Mouse (Mus musculus) midbrain, postnatal 0 days (tissue): Measurements from ENCODE around the gene Mnt. TPM values are rescaled to one million over a fixed set of nuclear protein-coding genes. Genes with fewer than 3 reads are reported as not detected.

Experiments
- ATAC-seq: fragments of 200-750 bp; cut with Nextera tagmentation; 2 replicates; pipeline ENCODE4 v1.8.0; 2017; ENCODE audit warnings: moderate number of reproducible peaks, mild to moderate bottlenecking, moderate TSS enrichment, moderate library complexity; ENCODE audit not compliant: low FRiP score
- DNase-seq: peaks from one replicate; pipeline ENCODE4 v3.0.0-alpha.2; 2015; ENCODE audit warnings: low spot score
- H3K27ac ChIP-seq: fragments of 300-500 bp; sonication (generic); 2 replicates; pipeline ENCODE4 v1.5.1; 2014; ENCODE audit warnings: low read depth, mild to moderate bottlenecking, low read length, mixed read lengths
- H3K27me3 ChIP-seq: fragments of 300-500 bp; sonication (generic); 2 replicates; pipeline ENCODE4 v1.6.1; 2014; ENCODE audit warnings: low read length, control low read depth, mixed read lengths; ENCODE audit not compliant: insufficient read depth
- H3K36me3 ChIP-seq: fragments of 300-500 bp; sonication (generic); 2 replicates; pipeline ENCODE4 v1.6.1; 2014; ENCODE audit warnings: low read length, control low read depth, mixed read lengths; ENCODE audit not compliant: insufficient read depth
- H3K4me1 ChIP-seq: fragments of 300-500 bp; sonication (generic); 2 replicates; pipeline ENCODE4 v1.6.1; 2014; ENCODE audit warnings: mild to moderate bottlenecking, control low read depth, antibody characterized with exemption, low read length, mixed read lengths; ENCODE audit not compliant: insufficient read depth
- H3K4me2 ChIP-seq: fragments of 300-500 bp; sonication (generic); 2 replicates; pipeline ENCODE4 v1.6.1; 2014; ENCODE audit warnings: low read depth, mild to moderate bottlenecking, low read length, mixed read lengths; ENCODE audit not compliant: poor library complexity, severe bottlenecking
- H3K4me3 ChIP-seq: fragments of 300-500 bp; sonication (generic); 2 replicates; pipeline ENCODE4 v1.5.1; 2014; ENCODE audit warnings: low read depth, mild to moderate bottlenecking, low read length, moderate library complexity
- H3K9ac ChIP-seq: fragments of 300-500 bp; sonication (generic); replicated peaks from 2 replicates; pipeline ENCODE4 v1.6.1; 2014; ENCODE audit warnings: mild to moderate bottlenecking, low read length, moderate library complexity, mixed read lengths; ENCODE audit not compliant: poor library complexity, severe bottlenecking
- H3K9me3 ChIP-seq: fragments of 300-500 bp; sonication (generic); 2 replicates; pipeline ENCODE4 v1.6.1; 2016; ENCODE audit warnings: low read length, control low read depth
- CTCF ChIP-seq: IDR thresholded peaks from 2 replicates; pipeline ENCODE4 v1.5.1; 2016; ENCODE audit warnings: antibody characterized with exemption, mild to moderate bottlenecking
- WGBS: fragments of 180-500 bp; shearing (Covaris S2); extraction: QIAGEN DNeasy Blood & Tissue Kit; methylation state at CpG from one replicate; pipeline ENCODE4 v1.1.7; 2014; 5-methylcytosine and 5-hydroxymethylcytosine counted together
- polyA plus RNA-seq: library from polyadenylated mRNA; unstranded; fragments of >200 nt; fragmentation: Nextera tagmentation; extraction: Ambion mirVana; gene quantifications from 2 replicates; pipeline ENCODE4 v1.2.1, GENCODE M21; 2015
- total RNA-seq: library from RNA; depleted of rRNA; stranded (reverse); fragments of >200 nt; gene quantifications from 2 replicates; pipeline ENCODE4 v1.2.3, GENCODE M21; 2014

Mnt gene
- total and polyA plus RNA-seq, 2 experiments from 2014 or later: 8.4 to 17.6 TPM

DNA sequence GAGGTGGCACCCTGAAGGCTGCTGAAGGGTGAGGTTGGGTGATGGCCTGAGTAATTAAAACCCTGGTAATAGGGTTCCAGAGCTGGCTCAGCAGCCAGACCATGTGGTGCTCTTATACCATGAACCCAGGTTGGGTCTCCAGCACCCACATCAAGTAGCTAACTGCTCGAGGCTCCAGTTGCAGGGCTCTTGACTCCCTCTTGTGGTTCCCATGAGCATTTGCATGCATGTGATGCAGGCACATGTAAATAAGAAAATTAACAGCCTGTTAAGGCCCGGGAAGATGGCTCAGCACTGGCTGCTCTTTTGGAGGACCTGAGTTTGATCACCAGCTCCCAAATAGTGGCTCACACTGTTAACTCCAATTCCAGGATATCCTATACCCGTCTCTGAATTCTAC, 15.1 kb downstream of the Mnt start:
- ATAC-seq: no peak

DNA sequence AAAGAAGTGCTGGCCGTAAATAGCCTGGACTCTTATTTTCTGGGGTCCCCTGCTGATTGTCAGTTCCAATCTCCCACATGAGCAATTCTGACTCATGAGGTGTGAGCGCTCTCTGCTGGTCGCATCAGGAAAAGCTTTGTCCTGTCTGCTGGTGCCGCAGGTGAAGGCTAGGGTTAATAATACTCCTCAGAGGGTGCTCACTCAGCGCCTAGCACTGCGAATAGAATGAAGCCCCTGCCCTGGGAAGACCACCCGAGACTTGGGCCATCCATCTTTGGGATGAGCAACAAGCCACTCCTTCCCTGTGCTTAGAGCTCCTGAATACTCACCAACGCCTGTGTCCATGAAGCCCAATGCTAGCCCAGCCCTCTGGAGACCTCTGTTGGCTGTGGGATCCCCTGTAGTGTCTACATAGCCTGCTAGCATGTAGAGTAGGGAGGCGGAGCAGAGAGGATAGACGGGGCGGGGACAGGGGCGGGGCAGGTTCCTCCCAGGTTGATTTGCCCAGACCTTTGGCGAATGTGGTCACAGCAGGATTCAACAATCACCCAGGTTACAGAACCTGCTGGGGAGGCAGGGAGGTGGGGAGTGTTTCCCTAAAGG, 17.3 kb downstream of the Mnt start:
- Histone ChIP-seq H3K4me1 (no peaks in the 10 kb centered on the region), H3K36me3 (peaks cover 42% of the 10 kb centered on the region), H3K4me2 (no peak overlapping the region), H3K27me3 (no peaks in the 10 kb centered on the region), H3K27ac (peak overlapping the region; percentile 44; the same call in 1 of the 2 replicates), H3K9ac (no peak overlapping the region), H3K4me3 (no peak overlapping the region), H3K9me3 (no peaks in the 10 kb centered on the region)
- peak; percentile 85 for TF ChIP-seq CTCF
- ATAC-seq (peak; percentile 47; the same call in 1 of the 2 replicates), DNase-seq (peak; percentile 83)
- 3% methylated on average over 13 of the region's 13 CpGs for WGBS

More for the DNA sequence above, 15.1 kb downstream of the Mnt start:
- DNase-seq: no peak
- Histone ChIP-seq H3K4me3 (no peak overlapping the region), H3K4me1 (no peaks in the 10 kb centered on the region), H3K9ac (no peak overlapping the region), H3K36me3 (peaks cover 31% of the 10 kb centered on the region), H3K9me3 (no peaks in the 10 kb centered on the region), H3K27me3 (no peaks in the 10 kb centered on the region), H3K27ac (no peak overlapping the region), H3K4me2 (no peak overlapping the region)
- 80% methylated on average over 3 of the region's 3 CpGs for WGBS
- TF ChIP-seq CTCF: peak; percentile 64

DNA sequence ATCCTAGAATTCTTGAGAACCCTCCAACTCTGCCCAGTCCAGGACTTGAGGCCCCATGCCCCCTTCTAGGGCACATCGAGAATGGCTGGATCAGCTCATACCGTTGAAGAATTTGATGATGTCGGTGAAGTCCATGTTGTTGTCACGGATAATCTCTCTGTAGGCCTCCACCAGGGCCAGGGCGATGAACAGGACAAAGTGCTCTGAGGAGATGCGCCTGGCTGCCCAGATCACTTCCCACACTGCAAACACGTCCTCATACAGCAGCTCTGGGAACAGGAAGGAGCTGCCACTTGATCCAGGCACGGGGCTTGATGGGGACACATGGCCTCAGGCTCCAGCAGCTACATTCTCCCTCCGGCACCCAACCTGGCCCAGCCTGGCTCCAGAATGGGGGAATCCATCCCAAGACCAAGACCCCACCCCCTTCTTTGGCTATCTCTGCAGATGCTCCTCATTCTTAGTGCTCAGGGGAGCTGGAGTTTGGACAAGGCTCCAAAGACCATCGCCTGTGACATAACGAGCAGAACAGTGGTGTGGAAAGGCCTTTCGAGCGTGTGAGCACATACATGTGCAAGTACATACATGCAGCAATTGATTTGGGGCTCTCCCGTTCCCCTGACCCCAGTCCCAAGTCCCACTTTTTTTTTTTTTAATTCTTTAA, 20.4 kb downstream of the Mnt start:
- Histone ChIP-seq H3K36me3 (peaks cover 47% of the 10 kb centered on the region), H3K9ac (no peak overlapping the region), H3K4me3 (no peak overlapping the region), H3K4me2 (no peak overlapping the region), H3K9me3 (no peaks in the 10 kb centered on the region), H3K4me1 (no peaks in the 10 kb centered on the region), H3K27ac (no peak overlapping the region), H3K27me3 (no peaks in the 10 kb centered on the region)
- TF ChIP-seq CTCF: no peak
- no peak for DNase-seq
- WGBS: 84% methylated on average over 14 of the region's 14 CpGs
- no peak; the same call in 1 of the 2 replicates for ATAC-seq

DNA sequence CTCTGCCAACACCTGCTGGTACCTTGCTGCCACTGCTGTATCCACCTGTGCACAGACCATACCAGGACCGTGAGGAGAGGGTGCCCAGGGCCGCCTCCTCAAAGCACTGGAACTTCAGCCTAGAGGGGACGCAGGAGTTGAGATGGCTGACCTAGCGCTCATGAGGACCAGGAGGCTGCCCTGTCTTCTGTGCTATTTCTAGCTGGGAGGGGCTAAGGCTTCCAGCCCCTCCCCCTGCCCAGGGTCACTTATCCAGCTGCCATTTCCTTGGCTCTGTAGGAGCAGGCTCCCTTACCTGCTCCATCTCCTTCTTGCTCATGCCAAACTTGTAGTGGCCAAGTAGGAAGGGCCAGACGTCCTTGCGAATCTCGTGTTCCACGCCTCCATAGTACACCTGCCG, 27.0 kb downstream of the Mnt start:
- no peak for TF ChIP-seq CTCF
- Histone ChIP-seq H3K4me2 (no peak overlapping the region), H3K36me3 (peaks cover 66% of the 10 kb centered on the region), H3K9ac (no peak overlapping the region), H3K27ac (no peak overlapping the region), H3K4me1 (no peaks in the 10 kb centered on the region), H3K4me3 (no peak overlapping the region), H3K27me3 (no peaks in the 10 kb centered on the region), H3K9me3 (no peaks in the 10 kb centered on the region)
- no peak for DNase-seq
- no peak for ATAC-seq
- 90% methylated on average over 9 of the region's 9 CpGs for WGBS

DNA sequence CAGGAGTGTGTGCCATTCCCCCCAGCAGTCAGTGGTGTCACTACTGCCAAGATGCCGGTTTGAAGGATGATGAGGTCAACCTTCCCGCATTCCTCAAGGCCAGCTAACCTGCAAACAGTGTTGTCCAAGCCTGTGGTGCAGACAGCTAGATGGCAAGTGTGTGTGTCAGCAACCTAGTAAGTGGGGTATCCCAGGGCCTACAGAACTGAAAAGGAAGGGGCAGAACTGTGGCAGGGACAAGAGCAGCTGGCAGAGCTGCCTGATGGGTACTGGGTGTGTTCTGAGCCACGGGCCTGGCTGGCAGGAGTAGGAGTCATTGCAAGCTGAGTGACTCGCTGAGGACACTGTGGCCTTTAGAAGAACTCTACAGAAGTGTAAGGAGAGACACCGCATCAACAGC, 31.4 kb downstream of the Mnt start:
- DNase-seq (no peak), ATAC-seq (no peak)
- Histone ChIP-seq H3K4me1 (no peaks in the 10 kb centered on the region; the same call in 1 of the 2 replicates), H3K4me2 (no peak overlapping the region), H3K27me3 (no peaks in the 10 kb centered on the region), H3K9ac (no peak overlapping the region), H3K27ac (no peak overlapping the region), H3K36me3 (peaks cover 82% of the 10 kb centered on the region), H3K4me3 (no peak overlapping the region), H3K9me3 (no peaks in the 10 kb centered on the region)
- TF ChIP-seq CTCF: no peak
- WGBS: 85% methylated on average over 5 of the region's 5 CpGs

DNA sequence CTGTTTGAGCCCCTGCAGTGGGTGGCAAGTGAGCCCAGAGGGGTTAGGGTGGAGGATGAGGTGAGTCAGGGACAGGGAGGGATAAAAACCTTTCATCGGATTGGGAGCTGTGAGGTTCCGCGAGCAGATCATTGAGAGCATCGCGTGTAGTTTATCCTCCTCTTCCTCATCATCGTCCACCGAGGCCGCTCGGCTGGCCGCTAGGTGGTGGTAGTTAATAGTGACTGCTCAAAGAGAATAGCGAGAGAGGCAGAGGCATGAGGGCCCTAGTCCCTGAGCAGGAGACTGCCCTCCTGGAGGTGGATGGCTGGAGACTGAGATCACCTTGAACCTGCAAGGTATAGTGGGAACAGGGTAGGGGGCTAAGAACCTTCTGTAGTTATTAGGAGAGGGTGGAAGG, 32.8 kb downstream of the Mnt start:
- no peak for ATAC-seq
- 30% methylated on average over 11 of the region's 11 CpGs for WGBS
- Histone ChIP-seq H3K36me3 (peaks cover 85% of the 10 kb centered on the region), H3K9ac (no peak overlapping the region), H3K27me3 (no peaks in the 10 kb centered on the region), H3K9me3 (no peaks in the 10 kb centered on the region), H3K4me2 (no peak overlapping the region), H3K4me3 (no peak overlapping the region), H3K4me1 (no peaks in the 10 kb centered on the region; the same call in 1 of the 2 replicates), H3K27ac (no peak overlapping the region)
- DNase-seq: peak; percentile 35
- peak; percentile 68 for TF ChIP-seq CTCF
